Mouse (Mus musculus) embryonic stem cell, embryonic (primary cell): ENCODE measurements around the gene Fbxw8.

Source experiments
- CTCF ChIA-PET, 4 experiments: fragments of 300-600 bp in 2 of 4; fragments of 350-600 bp in 2 of 4; sonication (Branson Sonifier 250); formaldehyde crosslinking; loops; one replicate each; lab custom pipeline; 2022; ENCODE audit warnings: inconsistent platforms in 2 of 4; lab: Charles Lee
- POLR2A ChIA-PET, 4 experiments: fragments of 300-600 bp in 2 of 4; fragments of 350-600 bp in 2 of 4; sonication (Branson Sonifier 250); formaldehyde crosslinking; loops; one replicate each; lab custom pipeline; 2022; ENCODE audit warnings: antibody characterized with exemption in 4 of 4, inconsistent platforms in 1 of 4; lab: Charles Lee

Gene Fbxw8

GRCm38 (mm10) chr5:118033328-118033727, 121.9 kb downstream of the Fbxw8 start:
- POLR2A ChIA-PET = no interaction called here
- CTCF ChIA-PET = interaction anchor here in 2 of 4 experiments (0.6 to 1.6 kb wide), 2 partner anchors 34 to 439 kb away, joined by 3 to 7 read pairs; no protein-coding TSS in a partner anchor

DNA sequence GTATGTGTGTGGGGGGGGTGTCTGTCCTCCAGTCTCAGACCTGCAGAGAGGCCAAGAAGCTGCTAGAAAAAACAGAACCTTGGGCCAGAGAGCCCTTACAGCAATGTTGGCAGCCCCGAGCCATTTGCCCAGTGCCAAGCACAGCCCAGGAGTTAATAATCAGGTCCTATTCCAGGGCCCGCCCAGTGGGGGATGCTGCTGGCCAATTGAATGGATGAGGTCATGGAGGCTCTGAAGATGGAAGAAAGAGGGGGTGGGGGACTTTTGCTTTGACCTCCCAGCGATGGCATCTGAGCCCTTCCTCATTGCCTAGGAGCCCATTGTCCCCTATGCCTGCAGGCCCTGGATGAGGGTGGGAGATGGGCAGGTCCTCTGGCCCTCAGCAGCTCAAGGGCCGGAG, 123.8 kb downstream of the Fbxw8 start:
- POLR2A ChIA-PET = interaction anchor here in 1 of 4 experiments (0.6 kb wide), 1 partner anchor 313 kb away, joined by 10 read pairs; no protein-coding TSS in a partner anchor
- CTCF ChIA-PET = interaction anchor here in 2 of 4 experiments (0.6 to 1.1 kb wide), 3 partner anchors 8 to 160 kb away, joined by 3 to 7 read pairs (median 4); no protein-coding TSS in a partner anchor

- POLR2A ChIA-PET = interaction anchor here in 1 of 4 experiments (0.6 kb wide), 1 partner anchor 313 kb away, joined by 10 read pairs; no protein-coding TSS in a partner anchor
- CTCF ChIA-PET = interaction anchor here in 2 of 4 experiments (0.6 to 1.1 kb wide), 2 partner anchors 9 to 19 kb away, joined by 3 to 7 read pairs; no protein-coding TSS in a partner anchor
Measured at GRCm38 (mm10) chr5:118031059-118031458, 124.2 kb downstream of the Fbxw8 start.

- ChIA-PET POLR2A (interaction anchor here in 1 of 4 experiments (1.0 kb wide), 1 partner anchor 39 kb away, joined by 3 read pairs; no protein-coding TSS in a partner anchor), CTCF (no interaction called here)
Measured at GRCm38 (mm10) chr5:118030022-118030675, 125.1 kb downstream of the Fbxw8 start.

GRCm38 (mm10) chr5:118029420-118029819, 125.8 kb downstream of the Fbxw8 start:
- POLR2A ChIA-PET = interaction anchor here in 1 of 4 experiments (1.0 kb wide), 1 partner anchor 40 kb away, joined by 3 read pairs; no protein-coding TSS in a partner anchor
- CTCF ChIA-PET = no interaction called here

DNA sequence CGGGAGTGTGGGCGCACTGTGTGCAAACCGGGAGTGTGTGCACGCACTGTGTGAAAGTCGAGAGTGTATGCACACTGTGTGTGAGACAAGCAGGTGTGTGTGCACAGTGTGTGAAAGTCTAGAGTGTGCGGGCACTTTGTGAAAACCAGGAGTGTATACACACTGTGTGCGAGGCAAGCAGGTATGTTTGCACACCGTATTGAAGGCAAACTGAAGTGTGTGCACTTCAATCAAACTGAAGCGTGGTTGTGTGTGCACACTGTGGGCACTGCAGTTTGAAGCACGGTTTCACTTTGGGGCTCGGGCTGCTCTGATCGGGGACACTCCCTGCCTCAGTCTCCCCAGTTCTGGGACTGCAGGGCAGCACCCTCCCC, 126.2 kb downstream of the Fbxw8 start:
- POLR2A ChIA-PET = interaction anchor here in 1 of 4 experiments (1.0 kb wide), 1 partner anchor 40 kb away, joined by 3 read pairs; no protein-coding TSS in a partner anchor
- CTCF ChIA-PET = interaction anchor here in 1 of 4 experiments (0.6 kb wide), 1 partner anchor 391 kb away, joined by 3 read pairs; no protein-coding TSS in a partner anchor

- ChIA-PET POLR2A (interaction anchor here in 2 of 4 experiments (0.6 to 3.4 kb wide), 4 partner anchors 8 to 472 kb away, joined by 3 to 21 read pairs (median 4); no protein-coding TSS in a partner anchor), CTCF (interaction anchor here in 3 of 4 experiments (0.6 to 0.8 kb wide), 3 partner anchors 10 to 524 kb away, joined by 3 read pairs; no protein-coding TSS in a partner anchor)
Measured at GRCm38 (mm10) chr5:118028191-118029034, 126.9 kb downstream of the Fbxw8 start.

GRCm38 (mm10) chr5:118027698-118028190, 127.5 kb downstream of the Fbxw8 start, which contains the start of gene Tesc:
Gene Tesc (plus strand): TSS chr5:118027743.
- ChIA-PET POLR2A (interaction anchor here in 2 of 4 experiments (1.0 to 3.4 kb wide), 4 partner anchors 9 to 52 kb away, joined by 3 to 21 read pairs (median 4); no protein-coding TSS in a partner anchor), CTCF (interaction anchor here in 2 of 4 experiments (0.6 to 0.8 kb wide), 4 partner anchors 9 to 524 kb away, joined by 3 to 6 read pairs (median 3); no protein-coding TSS in a partner anchor)

DNA sequence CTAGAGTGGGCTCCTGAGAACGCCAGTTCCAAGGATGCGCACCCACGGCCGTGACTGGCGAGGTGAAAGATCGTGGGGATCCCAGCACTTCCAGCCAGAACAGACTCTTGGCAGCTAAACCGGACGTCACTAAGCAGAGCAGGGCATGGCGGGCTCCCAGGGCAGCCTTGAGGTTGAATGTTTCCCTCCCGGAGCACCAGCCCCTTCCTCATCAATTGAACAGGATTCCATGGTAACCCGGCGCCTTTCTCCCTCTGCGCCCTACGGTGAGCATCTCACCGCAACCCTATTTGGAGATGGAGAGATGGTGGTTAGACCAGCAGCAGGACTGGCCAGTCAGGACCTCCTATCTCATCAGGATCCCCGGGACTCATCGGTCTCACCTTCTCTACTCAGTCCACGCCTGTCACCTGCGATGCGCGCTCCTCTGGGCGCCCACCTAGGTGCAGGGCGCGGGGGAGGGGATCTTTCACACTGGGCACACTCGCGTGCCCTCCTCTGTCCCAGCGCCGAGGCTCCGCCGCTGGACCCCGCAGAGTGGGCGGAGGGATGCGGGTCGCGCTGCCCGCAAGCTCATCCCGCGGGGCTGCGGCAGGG, 128.1 kb downstream of the Fbxw8 start:
- ChIA-PET CTCF (interaction anchor here in 2 of 4 experiments (0.6 to 2.3 kb wide), 5 partner anchors 25 to 523 kb away, joined by 3 to 9 read pairs (median 6); no protein-coding TSS in a partner anchor), POLR2A (interaction anchor here in 2 of 4 experiments (1.0 to 3.4 kb wide), 7 partner anchors 9 to 51 kb away, joined by 3 to 21 read pairs (median 4); no protein-coding TSS in a partner anchor)

GRCm38 (mm10) chr5:118026343-118026742, 128.9 kb downstream of the Fbxw8 start:
- CTCF ChIA-PET = interaction anchor here (0.6 to 2.3 kb wide), 10 partner anchors 11 to 668 kb away, joined by 3 to 9 read pairs (median 4); no protein-coding TSS in a partner anchor
- POLR2A ChIA-PET = interaction anchor here (0.5 to 3.4 kb wide), 13 partner anchors 9 to 1645 kb away, joined by 3 to 21 read pairs (median 4); no protein-coding TSS in a partner anchor

DNA sequence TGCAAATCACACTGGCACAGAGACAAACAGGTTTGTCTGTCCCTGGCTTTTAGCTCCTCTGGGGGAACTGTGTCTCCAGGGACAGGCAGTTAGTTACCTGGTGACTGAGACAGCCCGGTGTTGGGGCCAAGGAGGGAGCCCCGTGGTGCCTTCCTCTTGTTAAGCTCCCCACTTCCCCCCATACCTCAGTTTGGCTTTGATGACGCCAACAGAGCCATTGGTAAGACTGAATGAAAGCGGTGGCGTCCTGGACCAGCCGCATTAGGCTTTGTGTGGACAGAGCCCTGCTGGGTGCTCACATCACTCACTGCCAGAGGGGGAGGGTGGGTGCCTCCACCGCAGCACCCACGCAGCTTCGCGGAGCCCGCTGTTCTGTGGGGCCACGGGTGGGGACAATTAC, 129.4 kb downstream of the Fbxw8 start:
- CTCF ChIA-PET = interaction anchor here (0.6 to 2.3 kb wide), 11 partner anchors 11 to 668 kb away, joined by 3 to 9 read pairs (median 4); no protein-coding TSS in a partner anchor
- POLR2A ChIA-PET = interaction anchor here (0.5 to 3.4 kb wide), 11 partner anchors 8 to 1646 kb away, joined by 3 to 21 read pairs (median 4); no protein-coding TSS in a partner anchor

DNA sequence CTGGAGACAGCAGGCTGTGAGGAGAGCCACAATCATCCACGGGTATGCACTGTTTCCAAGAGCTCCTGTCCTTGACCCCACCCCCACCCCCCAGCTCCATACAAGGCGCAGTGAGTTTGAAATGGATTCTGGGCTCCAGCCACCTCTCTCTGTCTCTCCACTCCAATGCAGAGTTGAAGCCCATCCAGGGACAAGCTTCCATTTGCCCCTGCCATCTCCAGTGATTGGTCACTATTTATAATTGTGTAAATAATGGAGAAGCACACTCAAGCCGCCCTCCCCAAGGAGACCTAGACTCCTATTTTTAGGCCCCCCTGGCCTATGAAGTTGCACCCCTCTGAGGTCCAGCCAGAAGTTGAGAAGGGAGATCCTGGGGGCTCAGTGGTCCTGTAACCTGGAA, 132.2 kb downstream of the Fbxw8 start:
- CTCF ChIA-PET = interaction anchor here in 3 of 4 experiments (0.5 to 0.9 kb wide), 3 partner anchors 20 to 1894 kb away, joined by 3 to 12 read pairs (median 4); no protein-coding TSS in a partner anchor
- POLR2A ChIA-PET = interaction anchor here in 2 of 4 experiments (0.6 to 1.0 kb wide), 3 partner anchors 30 to 121 kb away, joined by 3 read pairs; partner anchors contain the start of gene Fbxo21 (in 1 of the 2)

GRCm38 (mm10) chr5:118019905-118020304, 135.4 kb downstream of the Fbxw8 start:
- POLR2A ChIA-PET = interaction anchor here in 2 of 4 experiments (1.1 to 2.2 kb wide), 2 partner anchors 17 to 81 kb away, joined by 3 to 9 read pairs; no protein-coding TSS in a partner anchor

DNA sequence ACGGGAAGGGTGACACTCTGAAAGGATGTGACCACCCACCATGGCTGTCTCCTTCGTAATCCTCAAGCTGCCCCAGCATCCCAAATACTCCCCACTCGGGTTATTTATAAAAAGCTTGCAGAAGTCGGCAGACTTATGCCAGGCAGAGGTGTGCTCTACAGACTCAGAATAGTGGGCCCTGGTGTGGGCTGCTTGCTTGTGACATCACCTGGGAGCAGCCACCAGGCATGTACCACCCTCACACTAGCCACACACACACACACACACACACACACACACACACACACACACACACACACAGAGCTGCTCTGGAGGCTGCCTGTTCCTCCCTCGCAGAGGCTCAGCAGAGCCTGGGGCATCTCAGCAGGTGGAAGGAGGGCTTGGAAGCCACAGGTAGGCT, 137.7 kb downstream of the Fbxw8 start:
- CTCF ChIA-PET = interaction anchor here in 2 of 4 experiments (1.0 to 2.0 kb wide), 2 partner anchors 52 kb away, joined by 3 to 8 read pairs; no protein-coding TSS in a partner anchor
- POLR2A ChIA-PET = interaction anchor here in 1 of 4 experiments (0.5 kb wide), 1 partner anchor 8 kb away, joined by 4 read pairs; no protein-coding TSS in a partner anchor

More at GRCm38 (mm10) chr5:118019905-118020304, 135.4 kb downstream of the Fbxw8 start:
- CTCF ChIA-PET = interaction anchor here in 2 of 4 experiments (0.8 to 1.3 kb wide), 3 partner anchors 18 to 49 kb away, joined by 3 read pairs; no protein-coding TSS in a partner anchor

GRCm38 (mm10) chr5:118015669-118016068, 139.6 kb downstream of the Fbxw8 start:
- ChIA-PET POLR2A (interaction anchor here in 2 of 4 experiments (1.1 to 2.0 kb wide), 6 partner anchors 10 to 65 kb away, joined by 3 to 10 read pairs (median 6); partner anchors contain the start of gene Fbxo21 (in 2 of the 2)), CTCF (interaction anchor here in 3 of 4 experiments (0.5 to 2.3 kb wide), 10 partner anchors 14 to 708 kb away, joined by 3 to 11 read pairs (median 6); no protein-coding TSS in a partner anchor)

DNA sequence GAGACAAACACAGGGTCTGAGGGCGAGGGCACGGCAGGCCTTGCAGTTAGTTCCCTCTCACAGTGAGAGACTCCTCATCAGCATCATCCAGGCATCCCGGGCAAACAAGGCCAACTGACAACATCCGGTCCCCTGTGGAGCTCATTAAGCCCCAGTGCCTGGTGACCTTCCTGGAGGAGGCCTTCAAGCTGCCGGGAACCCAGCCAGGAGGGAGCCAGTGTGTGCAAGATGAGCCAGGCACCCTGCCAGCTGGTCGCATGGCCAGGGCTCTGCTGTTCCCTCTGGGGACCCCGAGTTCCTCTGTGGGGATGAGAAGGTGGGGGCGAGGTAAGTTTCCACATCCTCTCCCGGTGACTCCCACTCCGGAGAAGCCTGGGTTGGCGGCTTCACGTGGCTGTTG, 140.2 kb downstream of the Fbxw8 start:
- ChIA-PET CTCF (interaction anchor here (0.5 to 2.3 kb wide), 15 partner anchors 10 to 708 kb away, joined by 3 to 11 read pairs (median 6); no protein-coding TSS in a partner anchor), POLR2A (interaction anchor here in 3 of 4 experiments (0.5 to 2.0 kb wide), 16 partner anchors 10 to 1372 kb away, joined by 3 to 10 read pairs (median 4); partner anchors contain the start of gene Fbxo21 (in 2 of the 3))
